Mouse (Mus musculus): ENCODE data around the gene Gm20747.
"Not testable (repeated sequence)": the region's sequence is repeated elsewhere in the genome, so short reads cannot be mapped to it uniquely, and the experiment has no call there.

The Gm20747 gene

DNA sequence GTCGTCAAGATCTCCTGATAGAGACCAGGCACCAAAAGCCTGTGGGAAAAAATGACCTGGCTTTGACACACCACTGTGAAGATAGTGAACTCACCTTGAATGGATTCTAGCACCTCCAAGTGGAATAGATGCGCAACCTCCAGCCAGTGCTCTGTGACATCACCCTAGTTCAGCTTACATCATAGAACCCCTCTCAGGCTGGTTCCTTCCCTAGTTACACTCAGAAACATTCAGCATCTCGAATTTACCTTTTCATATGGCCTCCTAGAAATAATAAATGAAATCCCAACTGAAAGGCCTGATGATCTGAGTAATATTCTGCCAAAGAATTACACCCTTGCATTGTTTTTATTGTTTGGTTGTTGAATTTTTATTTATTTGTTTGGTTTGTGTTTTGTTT, at the start of gene Gm20747:
Gene Gm20747 (minus strand): TSS at position 101 of the 400 bp plus-strand sequence.
- not testable (repeated sequence) for DNase-seq

Measured in layer of hippocampus, adult 9-11 months (tissue).